Mouse (Mus musculus) hindlimb bud, embryonic 11.5 days (tissue): Measurements from ENCODE around the gene Mrpl30.
A peak's percentile ranks its signal among the peaks of the same experiment; 100 is the strongest.

Experiments
- DNase-seq: peaks from one replicate; pipeline ENCODE4 v3.0.0-alpha.2; 2012; ENCODE audit warnings: low read depth, low spot score; ENCODE audit errors: extremely low spot score

Mrpl30 gene

DNA sequence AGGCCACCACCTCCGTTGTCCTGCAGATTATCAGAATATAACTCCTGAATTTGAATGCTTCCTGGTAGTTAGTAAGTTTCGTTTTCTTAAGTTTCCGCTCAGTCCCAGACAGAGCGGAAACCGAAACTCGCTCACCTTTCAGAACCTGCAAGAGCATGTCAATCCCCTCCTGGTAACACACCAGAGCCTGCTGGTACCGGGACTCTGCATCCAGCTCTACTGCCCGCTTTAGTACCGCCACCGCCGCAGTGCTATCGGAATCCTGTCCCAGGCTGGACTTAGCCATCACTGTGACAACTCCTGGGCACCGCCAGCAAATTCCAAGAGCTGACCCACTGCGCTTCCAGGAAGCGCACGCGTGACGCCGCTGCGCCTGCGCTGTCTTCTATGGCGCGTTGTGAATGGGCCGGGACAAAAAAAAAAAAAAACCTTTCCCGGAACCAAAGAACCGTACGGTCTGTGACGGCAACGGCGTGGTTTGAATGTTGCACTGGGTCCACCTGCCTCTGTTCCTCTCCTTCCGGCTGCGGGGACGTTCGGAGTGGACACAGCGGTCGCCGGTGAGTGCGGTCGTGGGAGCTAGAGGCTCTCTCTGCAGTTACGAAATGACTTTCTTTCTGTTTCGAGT lies at the start of gene Mrpl30, which contains the start of gene Mitd1:
Gene Mrpl30, plus strand, starts transcription at position 453 of the 628 bp plus-strand sequence.
Gene Mitd1, minus strand, starts transcription at position 387 of the 628 bp plus-strand sequence.
- DNase-seq, result peak; percentile 89

DNA sequence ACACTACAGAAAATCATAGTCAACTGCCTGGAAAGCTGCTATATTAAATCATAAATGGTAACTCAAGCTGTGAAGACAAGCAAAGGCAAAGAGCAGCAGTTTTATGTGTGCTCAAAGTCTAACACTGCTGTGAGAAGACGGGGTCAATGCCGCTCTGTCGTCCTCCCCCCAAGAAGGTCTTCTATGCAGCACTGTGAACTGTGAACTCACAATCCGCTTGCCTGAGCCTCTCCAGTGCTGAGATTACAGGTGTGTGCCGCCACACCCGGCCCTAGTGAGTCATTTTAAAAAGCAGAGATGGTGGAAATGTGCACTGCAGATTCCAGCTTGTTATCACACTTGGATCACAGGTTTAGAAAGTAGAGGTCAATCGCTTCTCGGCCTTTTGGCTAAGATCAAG lies 43.4 kb upstream of the Mrpl30 start:
- DNase-seq, result no peak

DNA sequence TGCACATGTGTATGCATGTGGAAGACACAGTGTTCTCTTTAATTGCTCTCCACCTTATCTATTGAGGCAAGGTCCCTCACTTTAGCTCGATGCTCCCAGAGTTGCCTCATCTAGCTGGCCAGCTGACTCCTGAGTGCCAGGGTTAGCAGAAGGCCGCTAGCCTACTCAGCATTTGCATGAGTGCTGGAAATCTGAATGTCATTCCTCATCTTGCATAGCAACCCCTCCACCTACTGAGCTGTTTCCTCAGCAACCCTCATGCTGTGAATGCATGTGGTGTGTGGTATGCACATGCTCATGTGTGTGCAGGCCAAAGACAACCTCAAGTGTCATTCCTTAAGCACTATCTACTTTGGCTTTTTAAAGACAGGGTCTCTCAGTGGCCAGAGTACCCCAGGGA lies 39.6 kb upstream of the Mrpl30 start:
- no peak for DNase-seq

DNA sequence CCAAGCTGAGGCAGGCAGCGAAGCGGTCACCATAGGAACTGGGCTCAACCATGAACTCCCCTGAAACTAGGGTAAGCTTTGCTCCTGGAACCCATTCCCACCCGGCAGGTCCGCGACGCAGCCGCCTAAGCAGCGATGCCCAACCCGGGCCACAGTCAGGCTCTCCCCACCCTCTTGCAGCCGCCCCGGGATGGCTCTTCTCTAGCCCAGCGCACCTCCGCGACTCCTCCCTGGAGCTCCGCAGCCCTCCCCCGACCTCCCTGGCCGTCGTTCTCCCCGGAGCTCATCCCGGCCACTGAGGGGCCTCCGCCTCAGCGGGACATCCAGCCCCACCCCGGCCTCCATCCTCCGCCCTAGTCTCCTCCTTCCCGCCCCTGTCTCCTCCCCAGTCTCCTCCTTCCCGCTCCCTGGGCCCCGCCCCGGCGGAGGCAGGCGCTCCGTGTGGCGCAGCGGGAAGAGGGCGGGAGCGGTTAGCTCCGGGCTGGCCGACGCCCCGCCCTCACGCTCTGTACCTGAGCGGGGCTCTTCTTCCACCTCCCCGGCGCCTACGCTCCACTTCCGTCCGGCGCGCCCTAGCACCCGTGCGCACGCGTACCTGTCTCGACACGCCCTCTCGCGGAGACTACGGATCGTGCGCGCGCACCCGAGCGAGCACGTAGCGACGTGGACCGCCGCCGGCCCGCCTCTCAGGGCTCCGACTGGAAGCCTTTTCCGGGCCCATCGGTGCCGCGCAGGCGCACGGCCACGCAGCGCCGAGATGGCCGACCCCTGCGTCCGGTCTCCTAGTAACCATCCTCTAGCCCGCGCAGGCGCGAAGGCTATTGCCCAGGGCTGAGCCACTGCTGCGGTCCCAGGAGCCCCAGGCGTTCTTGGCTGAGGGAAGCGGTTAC lies 25.5 kb upstream of the Mrpl30 start:
- DNase-seq, result peak; percentile 80

DNA sequence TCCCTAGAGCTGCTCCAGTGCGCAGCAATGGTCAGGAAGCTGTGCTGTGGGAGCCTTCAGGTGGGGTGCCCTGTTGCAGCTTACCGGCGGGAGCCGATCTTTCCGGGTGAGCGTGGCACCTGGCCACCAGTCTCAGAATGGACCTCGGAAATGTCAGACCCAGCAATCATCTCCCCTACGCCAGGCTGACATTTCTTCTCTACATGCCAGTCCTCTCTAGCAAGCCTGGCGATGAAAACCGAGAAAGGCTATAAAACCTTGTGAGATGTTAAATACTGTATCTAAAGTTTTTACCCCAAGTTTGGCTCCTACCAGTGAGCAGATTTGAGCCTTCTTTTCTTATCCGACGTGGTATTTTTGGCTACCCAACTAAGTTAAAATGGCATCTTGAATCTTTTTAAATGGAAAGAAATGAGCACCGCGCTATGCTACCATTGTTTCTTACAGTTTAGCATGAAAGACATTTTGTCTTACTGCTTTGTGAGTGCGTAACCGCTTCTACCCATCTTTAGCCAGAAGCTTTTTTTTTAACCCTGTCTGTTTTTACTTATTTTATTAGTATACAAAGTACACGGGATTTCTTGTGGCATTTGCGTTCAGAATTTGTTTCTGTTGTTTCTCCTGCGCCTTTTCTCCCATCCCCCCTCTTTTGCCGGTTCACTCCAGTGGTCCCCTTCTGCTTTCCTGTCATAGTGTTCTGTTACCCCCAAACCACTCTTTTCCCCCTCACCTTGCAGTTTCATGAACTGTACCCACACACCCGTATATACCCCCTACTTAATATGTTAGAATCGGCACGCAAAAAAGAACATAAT lies 24.7 kb upstream of the Mrpl30 start:
- DNase-seq, result peak; percentile 1

DNA sequence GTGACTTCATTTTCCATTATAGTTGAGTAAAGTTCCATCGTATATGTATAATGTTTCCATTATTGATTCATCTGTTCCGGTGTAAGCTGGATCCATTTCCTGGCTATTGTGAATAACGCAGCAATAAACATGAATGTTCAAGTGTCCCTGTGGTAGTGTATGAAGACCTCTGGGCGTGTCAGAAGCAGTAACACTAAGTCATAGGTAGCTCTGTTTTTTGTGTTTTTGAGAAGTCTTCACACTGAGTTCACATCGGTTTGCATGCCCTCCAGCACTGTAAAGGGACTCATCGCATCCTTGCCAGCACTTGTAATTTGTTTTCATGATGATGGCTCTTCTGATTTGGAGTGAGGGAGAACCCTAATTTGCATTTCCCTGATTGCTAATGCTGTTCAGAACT lies 24.0 kb upstream of the Mrpl30 start, which contains the start of gene Tsga10:
Gene Tsga10, minus strand, starts transcription at position 144 of the 400 bp plus-strand sequence.
- no peak for DNase-seq

DNA sequence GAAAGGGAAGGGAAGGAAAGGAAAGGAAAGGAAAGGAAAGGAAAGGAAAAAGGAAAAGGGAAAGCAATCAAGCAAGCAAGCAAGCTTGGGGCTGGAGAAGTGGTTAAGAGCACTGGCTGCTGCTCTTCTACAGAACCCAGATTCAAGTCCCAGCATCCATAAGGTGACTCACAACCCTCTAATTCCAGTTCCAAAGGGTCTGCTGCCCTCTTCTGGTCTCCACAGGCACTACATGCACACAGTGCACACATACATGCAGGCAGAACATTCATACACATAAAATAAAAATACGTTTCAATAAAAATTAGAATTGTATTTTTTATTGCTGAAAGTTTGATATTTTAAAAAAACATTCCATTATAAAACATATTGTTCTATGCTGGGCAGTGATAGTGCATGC lies 23.2 kb upstream of the Mrpl30 start:
- DNase-seq, result no peak

DNA sequence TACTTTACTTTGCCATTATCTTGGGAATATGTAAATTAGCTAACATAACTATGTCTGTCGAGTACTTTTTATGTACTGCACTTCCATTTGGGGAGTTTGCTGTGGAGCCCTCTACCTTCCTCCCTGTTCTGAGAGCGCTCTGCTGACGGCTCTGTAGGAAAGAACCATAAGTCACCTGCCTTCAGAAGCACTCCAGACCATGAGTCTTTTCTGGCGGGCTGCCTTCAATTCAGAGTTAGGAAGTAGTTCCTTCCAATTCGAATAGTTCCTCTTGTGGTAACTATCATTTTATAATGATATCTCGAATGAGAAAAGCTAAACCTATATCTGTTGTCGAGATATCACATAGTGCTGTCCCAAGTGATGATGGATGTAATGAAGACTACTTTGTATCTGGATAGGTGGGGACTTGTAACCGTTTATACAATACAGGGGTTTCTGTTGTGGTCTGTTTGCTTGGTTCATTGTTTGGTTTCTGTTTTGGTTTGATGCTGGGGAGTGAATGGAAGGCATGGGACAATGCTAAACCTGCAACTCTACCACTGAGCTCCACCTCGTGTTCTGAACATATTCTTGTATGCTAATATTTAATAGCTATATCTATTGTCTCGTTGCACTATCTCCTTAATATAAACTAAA lies 22.5 kb upstream of the Mrpl30 start:
- DNase-seq, result no peak

DNA sequence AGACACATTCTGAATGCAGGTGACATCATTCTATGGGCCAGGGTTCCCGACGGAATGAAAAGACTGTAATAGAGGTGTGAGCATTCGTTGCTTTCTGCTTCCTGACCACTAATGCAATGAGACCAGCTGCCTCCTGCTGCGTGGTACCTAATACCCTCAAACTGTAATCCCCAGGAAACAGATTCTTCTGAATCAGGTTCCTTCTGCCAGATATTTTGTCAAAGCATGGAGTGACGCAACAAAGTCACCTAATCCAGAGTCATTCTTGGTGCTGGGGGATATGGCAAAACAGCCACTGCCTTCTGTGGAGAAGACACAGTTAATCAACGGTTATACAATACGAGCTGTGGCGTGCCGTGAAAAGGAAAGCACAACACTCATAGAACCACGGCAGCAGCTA lies 21.6 kb upstream of the Mrpl30 start:
- no peak for DNase-seq

DNA sequence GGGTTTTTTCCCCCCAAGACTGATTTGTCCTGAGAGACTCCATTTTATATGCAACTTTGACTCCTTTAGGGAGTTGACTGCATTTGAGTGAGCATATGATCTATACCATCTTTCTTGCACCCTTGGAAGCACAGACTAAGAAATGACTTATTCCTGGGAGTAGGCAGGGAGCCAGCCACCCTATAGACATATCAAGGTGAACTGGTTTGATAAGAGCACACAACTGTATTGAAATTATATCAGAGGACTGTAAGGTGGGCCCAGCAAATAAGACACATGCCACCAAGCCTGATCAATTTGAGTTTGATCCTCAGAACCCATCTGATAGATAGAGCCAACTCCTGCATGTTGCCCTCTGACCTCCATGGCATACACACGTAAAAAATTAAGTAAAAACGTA lies 20.9 kb upstream of the Mrpl30 start:
- no peak for DNase-seq

DNA sequence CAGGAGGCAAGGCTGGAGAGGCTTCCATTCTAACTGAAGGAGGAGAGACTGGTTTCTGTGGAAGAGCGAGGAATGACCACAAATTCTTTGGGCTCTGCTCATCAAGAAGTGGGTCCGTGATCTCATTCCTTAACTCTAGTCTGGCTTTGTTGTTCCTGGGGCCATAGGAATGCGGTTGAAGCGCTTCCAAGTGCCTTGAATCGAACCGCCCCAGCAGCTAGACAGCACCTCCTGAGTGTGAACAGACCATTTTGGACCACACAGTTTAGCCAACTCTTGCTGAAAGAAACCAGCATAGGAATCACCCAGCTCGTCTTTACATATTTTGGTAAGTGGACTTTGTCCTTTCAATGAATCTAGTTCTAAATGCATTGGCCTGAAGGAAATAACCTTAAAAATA lies 18.6 kb upstream of the Mrpl30 start, which contains the start of gene Lipt1:
Gene Lipt1, plus strand, starts transcription at position 35 of the 400 bp plus-strand sequence.
- no peak for DNase-seq

DNA sequence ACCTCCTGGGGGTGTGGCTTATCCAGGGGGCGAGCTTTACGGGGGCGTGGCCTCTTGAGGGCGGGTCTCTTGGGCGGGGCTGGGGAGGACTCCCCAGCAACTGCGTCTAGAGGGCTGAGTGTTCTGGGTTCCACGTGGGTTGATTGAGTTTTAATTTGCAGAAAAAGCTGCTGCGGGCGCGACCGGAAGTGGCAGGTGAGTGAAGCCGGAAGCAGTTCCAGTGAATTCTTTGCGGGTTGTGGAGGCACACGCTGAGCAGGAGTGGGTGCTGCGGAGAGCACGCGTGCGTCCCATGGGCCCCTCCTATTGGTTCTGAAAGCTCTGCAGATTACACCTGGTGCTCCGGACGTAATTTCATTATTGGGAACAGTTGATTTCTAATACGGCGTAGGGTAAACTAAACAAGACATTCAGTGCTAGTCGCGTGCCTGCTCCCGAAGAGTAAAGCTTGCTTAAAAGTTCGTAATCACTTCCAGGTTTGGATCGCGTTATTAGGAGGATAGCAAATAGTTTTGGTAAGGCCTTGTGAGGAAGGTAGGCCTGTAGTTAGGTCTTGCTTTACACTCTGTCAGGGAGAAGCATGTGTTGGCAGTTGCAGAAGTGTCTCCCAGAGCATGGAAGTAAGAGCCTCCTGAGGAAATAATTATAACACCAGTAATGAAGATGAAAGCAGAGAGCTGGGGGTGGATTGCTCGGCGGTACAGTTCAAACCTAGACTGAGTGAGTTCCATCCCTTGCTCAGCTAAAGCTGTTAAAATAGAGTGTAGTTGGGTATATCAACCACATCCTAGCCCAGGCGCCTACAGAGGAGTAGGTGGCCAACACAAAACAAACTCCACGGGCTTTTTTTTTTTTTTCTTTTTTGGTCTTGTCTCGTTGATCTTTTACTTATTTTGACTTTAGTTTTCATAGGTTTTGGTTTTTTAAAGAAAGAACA lies 17.9 kb upstream of the Mrpl30 start:
- no peak for DNase-seq

DNA sequence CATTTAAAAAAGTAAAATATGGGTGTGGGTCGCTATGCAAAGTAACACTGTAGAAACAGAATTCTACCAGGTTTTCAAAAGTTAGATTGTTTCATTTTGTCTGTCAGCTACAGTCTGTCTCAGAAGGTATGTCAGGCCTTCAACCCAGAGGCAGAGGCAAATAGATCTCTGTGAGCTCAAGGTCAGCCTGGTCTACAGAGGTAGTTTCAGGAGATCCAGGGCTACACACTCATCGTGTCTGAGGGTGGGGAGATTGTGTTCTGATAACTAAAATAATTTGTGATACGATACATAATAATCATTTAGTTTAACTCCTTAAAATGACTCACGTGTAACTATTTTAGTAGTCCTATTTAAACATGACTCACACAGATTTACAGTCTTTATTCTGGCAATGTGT lies 17.1 kb upstream of the Mrpl30 start:
- DNase-seq, result no peak

DNA sequence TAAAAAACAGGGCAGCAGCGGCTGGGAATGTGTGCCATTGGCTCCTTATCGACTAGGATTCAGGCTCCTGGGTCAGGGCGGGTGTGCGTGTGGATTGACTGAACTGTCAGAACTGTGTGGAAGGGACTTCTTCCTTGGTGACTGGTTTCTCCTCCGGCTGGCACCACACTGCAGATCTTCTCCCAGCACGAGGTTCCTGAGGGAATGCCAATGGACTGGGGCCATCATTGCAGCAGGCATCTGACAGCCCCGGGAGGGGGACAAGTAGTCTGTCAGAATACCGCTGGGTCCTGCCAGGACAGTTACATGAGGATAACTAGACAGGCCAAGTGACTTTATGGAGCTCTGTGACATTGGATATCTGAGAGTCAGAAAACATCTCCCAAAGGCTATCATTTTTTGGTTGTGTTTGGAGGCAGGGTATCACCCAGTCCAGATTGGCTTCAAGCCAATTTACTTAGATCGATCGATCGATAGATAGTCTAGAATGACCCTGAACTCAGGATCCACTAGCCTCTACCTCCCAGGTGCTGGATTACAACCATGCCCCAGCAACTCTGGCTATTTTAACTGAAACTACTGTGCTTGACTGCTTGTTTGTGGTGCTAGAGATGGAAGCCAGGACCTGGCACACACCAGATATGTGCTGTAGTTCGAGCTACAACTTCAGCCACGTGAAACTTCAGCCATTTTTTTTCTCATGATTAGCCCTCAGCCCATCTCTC lies 12.4 kb upstream of the Mrpl30 start:
- no peak for DNase-seq

DNA sequence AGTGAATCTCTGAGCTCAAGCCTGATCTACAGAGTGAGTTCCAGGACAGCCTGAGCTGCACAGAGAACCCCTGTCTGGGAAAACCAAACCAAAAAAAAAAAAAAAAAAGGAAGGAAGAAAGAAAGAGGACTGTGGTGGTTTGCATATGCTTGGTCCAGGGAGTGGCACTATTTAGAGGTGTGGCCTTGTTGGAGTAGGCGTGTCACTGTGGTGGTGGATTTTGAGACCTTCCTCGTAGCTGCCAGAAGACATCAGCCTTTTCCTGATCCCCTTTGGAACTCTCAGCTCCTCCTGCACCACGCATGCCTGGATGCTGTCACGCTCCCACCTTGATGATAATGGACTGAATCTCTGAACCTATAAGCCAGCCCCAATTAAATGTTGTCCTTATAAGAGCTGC lies 6.9 kb upstream of the Mrpl30 start:
- DNase-seq, result no peak

DNA sequence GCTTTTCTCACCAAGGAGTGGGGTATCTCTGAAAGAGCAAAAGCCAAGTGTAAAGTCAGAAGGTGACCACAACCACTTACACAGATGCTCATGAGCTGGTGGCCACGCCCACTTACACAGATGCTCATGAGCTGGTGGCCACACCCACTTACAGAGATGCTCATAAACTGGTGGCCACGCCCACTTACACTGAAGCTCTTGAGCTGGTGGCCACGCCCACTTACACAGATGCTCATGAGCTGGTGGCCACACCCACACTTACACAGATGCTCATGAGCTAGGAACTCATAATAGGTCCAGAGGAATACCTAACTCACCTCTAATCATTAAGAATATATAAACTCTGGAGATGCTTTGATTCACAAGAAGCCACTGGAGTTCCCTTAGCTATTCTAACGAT lies 5.8 kb upstream of the Mrpl30 start:
- DNase-seq, result no peak

DNA sequence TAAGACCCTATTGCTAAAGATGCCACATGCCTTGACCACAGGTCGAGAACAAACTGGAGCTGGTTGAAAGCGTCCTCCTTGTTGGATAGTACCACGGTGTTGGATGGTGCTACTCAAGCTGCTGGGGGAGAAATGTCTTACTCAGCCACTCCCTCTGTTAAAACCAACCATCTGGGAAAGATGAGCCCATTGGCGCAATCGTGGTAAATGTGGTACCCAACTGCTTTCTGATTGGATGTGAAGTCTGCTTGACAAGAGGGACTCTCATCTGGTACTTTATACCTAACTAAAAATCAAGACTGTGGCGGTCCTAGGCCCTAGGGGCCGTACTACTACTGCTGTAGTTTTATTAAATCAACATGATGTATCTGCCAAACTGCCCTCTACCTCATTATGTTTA lies 1.1 kb upstream of the Mrpl30 start:
- no peak for DNase-seq

DNA sequence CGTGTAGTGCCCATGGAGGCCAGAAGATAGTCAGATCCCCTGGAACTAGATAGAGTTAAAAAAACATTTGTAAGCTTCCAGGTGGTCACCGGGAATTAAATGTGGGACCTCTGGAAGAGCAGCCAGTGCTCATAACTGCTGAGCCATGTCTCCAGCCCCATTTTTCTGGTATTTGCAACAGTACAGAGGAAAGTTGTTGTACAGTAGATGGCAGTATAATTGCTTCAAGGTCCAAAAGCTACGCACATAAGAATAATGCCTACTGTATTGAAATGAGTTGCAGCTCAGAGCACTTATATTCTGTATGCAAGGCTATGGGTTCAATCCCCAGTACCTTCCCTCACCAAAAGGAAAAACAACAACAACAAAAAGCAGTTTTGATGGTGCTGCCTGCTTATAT lies 1.1 kb downstream of the Mrpl30 start:
- no peak for DNase-seq

DNA sequence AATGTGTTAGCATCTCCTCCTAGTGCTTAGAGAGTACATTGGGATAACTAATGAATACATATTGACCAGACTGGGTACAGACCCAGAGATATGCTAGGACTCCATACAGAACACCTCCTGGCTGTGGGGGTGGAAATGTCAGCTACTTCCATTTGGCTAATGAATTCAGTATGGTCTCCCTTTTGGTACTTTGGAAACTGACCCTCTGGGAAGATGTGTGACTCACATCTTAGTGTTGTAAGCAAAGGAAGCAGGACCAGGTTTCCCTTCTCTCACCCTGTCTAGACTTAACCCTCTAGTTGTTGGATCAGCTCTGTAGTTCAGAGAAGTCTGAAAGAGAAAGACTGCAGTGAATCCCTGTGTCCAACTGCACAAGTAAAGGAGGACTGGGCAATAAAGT lies 4.3 kb downstream of the Mrpl30 start:
- no peak for DNase-seq
